Mouse (Mus musculus): ENCODE data around the gene Ift122. TPM values are rescaled to one million over a fixed set of nuclear protein-coding genes. Genes with fewer than 3 reads are reported as not detected.

Gene Ift122
- polyA plus RNA-seq, 1 experiment: 3.0 TPM

- 87% methylated on average over 5 of the region's 5 CpGs for WGBS
- Histone ChIP-seq H3K4me1 (ENCODE audit: control insufficient read depth, insufficient read depth, insufficient read length, low read length) (no peaks in the 10 kb centered on the region), H3K36me3 (ENCODE audit: control insufficient read depth, insufficient read depth, low read length) (no peaks in the 10 kb centered on the region), H3K4me3 (ENCODE audit: low read depth, low read length) (no peak overlapping the region), H3K27ac (ENCODE audit: insufficient read depth, low read depth, low read length) (no peak overlapping the region), H3K27me3 (ENCODE audit: control insufficient read depth, insufficient read depth, low read length) (no peaks in the 10 kb centered on the region)
- TF ChIP-seq CTCF (IDR thresholded peaks at IDR 0.05; ENCODE audit: extremely low read depth, insufficient read length, insufficient replicate concordance, low read depth, low read length): no peak
Measured at GRCm38 (mm10) chr6:115919876-115920275, 66.6 kb downstream of the Ift122 start.

- H3K27ac ChIP-seq (ENCODE audit: insufficient read depth, low read depth, low read length): no peak overlapping the region
- TF ChIP-seq POLR2A (IDR thresholded peaks at IDR 0.05; ENCODE audit: low read depth, low read length) (no peak), CTCF (IDR thresholded peaks at IDR 0.05; ENCODE audit: extremely low read depth, insufficient read length, insufficient replicate concordance, low read depth, low read length) (no peak)
- H3K36me3 ChIP-seq (ENCODE audit: control insufficient read depth, insufficient read depth, low read length): no peaks in the 10 kb centered on the region
- no peaks in the 10 kb centered on the region for H3K27me3 ChIP-seq (ENCODE audit: control insufficient read depth, insufficient read depth, low read length)
- no peaks in the 10 kb centered on the region for H3K4me1 ChIP-seq (ENCODE audit: control insufficient read depth, insufficient read depth, insufficient read length, low read length)
- no peak overlapping the region for H3K4me3 ChIP-seq (ENCODE audit: low read depth, low read length)
- WGBS: 41% methylated on average over 6 of the region's 6 CpGs
Measured at GRCm38 (mm10) chr6:115924829-115925228, 71.6 kb downstream of the Ift122 start.

GRCm38 (mm10) chr6:115926416-115926815, 73.1 kb downstream of the Ift122 start:
- TF ChIP-seq POLR2A (IDR thresholded peaks at IDR 0.05; ENCODE audit: low read depth, low read length): no peak
- TF ChIP-seq CTCF (IDR thresholded peaks at IDR 0.05; ENCODE audit: extremely low read depth, insufficient read length, insufficient replicate concordance, low read depth, low read length): no peak
- H3K36me3 ChIP-seq (ENCODE audit: control insufficient read depth, insufficient read depth, low read length): no peaks in the 10 kb centered on the region
- H3K27me3 ChIP-seq (ENCODE audit: control insufficient read depth, insufficient read depth, low read length): no peaks in the 10 kb centered on the region
- no peak overlapping the region for H3K27ac ChIP-seq (ENCODE audit: insufficient read depth, low read depth, low read length)
- H3K4me3 ChIP-seq (ENCODE audit: low read depth, low read length): no peak overlapping the region
- H3K4me1 ChIP-seq (ENCODE audit: control insufficient read depth, insufficient read depth, insufficient read length, low read length): no peaks in the 10 kb centered on the region
- WGBS: 83% methylated on average over 10 of the region's 10 CpGs

GRCm38 (mm10) chr6:115927292-115928242, 74.3 kb downstream of the Ift122 start:
- no peaks in the 10 kb centered on the region for H3K27me3 ChIP-seq (ENCODE audit: control insufficient read depth, insufficient read depth, low read length)
- 82% methylated on average over 10 of the region's 10 CpGs for WGBS
- H3K36me3 ChIP-seq (ENCODE audit: control insufficient read depth, insufficient read depth, low read length): no peaks in the 10 kb centered on the region
- no peak for TF ChIP-seq CTCF (IDR thresholded peaks at IDR 0.05; ENCODE audit: extremely low read depth, insufficient read length, insufficient replicate concordance, low read depth, low read length)
- TF ChIP-seq POLR2A (IDR thresholded peaks at IDR 0.05; ENCODE audit: low read depth, low read length): no peak
- H3K4me1 ChIP-seq (ENCODE audit: control insufficient read depth, insufficient read depth, insufficient read length, low read length): no peaks in the 10 kb centered on the region
- H3K27ac ChIP-seq (ENCODE audit: insufficient read depth, low read depth, low read length): no peak overlapping the region
- H3K4me3 ChIP-seq (ENCODE audit: low read depth, low read length): no peak overlapping the region

GRCm38 (mm10) chr6:115930018-115930417, 76.7 kb downstream of the Ift122 start:
- H3K4me3 ChIP-seq (ENCODE audit: low read depth, low read length): no peak overlapping the region
- no peaks in the 10 kb centered on the region for H3K27me3 ChIP-seq (ENCODE audit: control insufficient read depth, insufficient read depth, low read length)
- no peaks in the 10 kb centered on the region for H3K36me3 ChIP-seq (ENCODE audit: control insufficient read depth, insufficient read depth, low read length)
- H3K27ac ChIP-seq (ENCODE audit: insufficient read depth, low read depth, low read length): no peak overlapping the region
- 63% methylated on average over 5 of the region's 5 CpGs for WGBS
- TF ChIP-seq CTCF (IDR thresholded peaks at IDR 0.05; ENCODE audit: extremely low read depth, insufficient read length, insufficient replicate concordance, low read depth, low read length) (no peak), POLR2A (IDR thresholded peaks at IDR 0.05; ENCODE audit: low read depth, low read length) (no peak)
- H3K4me1 ChIP-seq (ENCODE audit: control insufficient read depth, insufficient read depth, insufficient read length, low read length): no peaks in the 10 kb centered on the region

- H3K4me1 ChIP-seq (ENCODE audit: control insufficient read depth, insufficient read depth, insufficient read length, low read length): no peaks in the 10 kb centered on the region
- no peak within 1 kb of the TSS for H3K27ac ChIP-seq (ENCODE audit: insufficient read depth, low read depth, low read length)
- WGBS: 68% methylated on average over 14 of the region's 14 CpGs
- H3K4me3 ChIP-seq (ENCODE audit: low read depth, low read length): no peak within 1 kb of the TSS
- H3K27me3 ChIP-seq (ENCODE audit: control insufficient read depth, insufficient read depth, low read length): no peaks in the 10 kb centered on the region
- H3K36me3 ChIP-seq (ENCODE audit: control insufficient read depth, insufficient read depth, low read length): no peaks in the 10 kb centered on the region
- no peak for TF ChIP-seq POLR2A (IDR thresholded peaks at IDR 0.05; ENCODE audit: low read depth, low read length)
- no peak for TF ChIP-seq CTCF (IDR thresholded peaks at IDR 0.05; ENCODE audit: extremely low read depth, insufficient read length, insufficient replicate concordance, low read depth, low read length)
Measured at GRCm38 (mm10) chr6:115931639-115932038, 78.4 kb downstream of the Ift122 start, which contains the start of gene Rho. TSS of gene Rho (plus strand) at chr6:115931748.

- no peak overlapping the region for H3K4me3 ChIP-seq (ENCODE audit: low read depth, low read length)
- H3K27ac ChIP-seq (ENCODE audit: insufficient read depth, low read depth, low read length): no peak overlapping the region
- H3K4me1 ChIP-seq (ENCODE audit: control insufficient read depth, insufficient read depth, insufficient read length, low read length): no peaks in the 10 kb centered on the region
- no peaks in the 10 kb centered on the region for H3K27me3 ChIP-seq (ENCODE audit: control insufficient read depth, insufficient read depth, low read length)
- TF ChIP-seq CTCF (IDR thresholded peaks at IDR 0.05; ENCODE audit: extremely low read depth, insufficient read length, insufficient replicate concordance, low read depth, low read length) (no peak), POLR2A (IDR thresholded peaks at IDR 0.05; ENCODE audit: low read depth, low read length) (no peak)
- no peaks in the 10 kb centered on the region for H3K36me3 ChIP-seq (ENCODE audit: control insufficient read depth, insufficient read depth, low read length)
- 78% methylated on average over 3 of the region's 3 CpGs for WGBS
Measured at GRCm38 (mm10) chr6:115932391-115932790, 79.1 kb downstream of the Ift122 start.

Data from small intestine, adult 2 months (tissue).